In the genomic region with DNA sequence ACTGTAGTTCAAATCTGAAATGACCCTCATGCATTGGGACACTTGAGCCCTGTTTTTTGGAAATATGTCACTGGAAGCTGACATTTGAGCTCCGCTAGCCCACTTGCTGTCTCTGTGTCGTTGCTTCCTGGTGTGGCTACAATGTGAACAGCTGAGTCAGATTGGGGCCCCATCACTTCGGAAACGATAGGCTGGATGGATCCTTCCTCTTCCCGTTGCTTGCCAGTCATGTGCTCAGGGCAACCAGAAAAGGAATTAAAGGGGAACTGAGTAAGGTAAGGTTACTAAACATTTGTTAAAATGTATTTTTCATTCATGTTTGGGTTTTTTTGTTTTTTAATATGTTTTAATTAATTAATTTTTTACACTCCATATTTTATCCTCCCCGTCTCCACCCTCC, we compare ENCODE assay signal across 28 mouse cellular contexts.
"Had no signal": no experiment of that assay in that cellular context is flagged by ENCODE, and none has a peak within 500 bp of the region (broad histone marks: within the 10 kb centered on the region; RNA-seq: fewer than 3 reads in every experiment).

No protein-coding gene starts in this region.

- DNase-seq: cerebellum, adult 8-10 months; cerebellum, adult 9-10 months; cerebellum, adult 9-11 months; cerebellum, postnatal 10 days; cerebellum, postnatal 14 days; cerebellum, postnatal 25 days; cerebellum, postnatal 36 days; embryo, embryonic 11 days; forebrain, postnatal 0 days; gastrocnemius, adult 2 months; gastrocnemius, postnatal 10 days; gastrocnemius, postnatal 14 days; gastrocnemius, postnatal 25 days; gastrocnemius, postnatal 36 days; heart, adult 18-20 months; heart, adult 2 months had no signal

- H3K4me3 ChIP-seq: embryonic facial prominence, embryonic 10.5 days; embryonic facial prominence, embryonic 12.5 days; embryonic facial prominence, embryonic 13.5 days; embryonic facial prominence, embryonic 15.5 days; erythroblast, embryonic 14.5 days; forebrain, embryonic 10.5 days; forebrain, embryonic 12.5 days; forebrain, embryonic 13.5 days; forebrain, embryonic 15.5 days; gastrocnemius, adult 2 months; heart, adult 2 months; heart, embryonic 10.5 days had no signal

- H3K27ac ChIP-seq: embryonic facial prominence, embryonic 10.5 days; embryonic facial prominence, embryonic 12.5 days; embryonic facial prominence, embryonic 13.5 days; embryonic facial prominence, embryonic 15.5 days; forebrain, embryonic 10.5 days; forebrain, embryonic 12.5 days; forebrain, embryonic 13.5 days; forebrain, embryonic 15.5 days; gastrocnemius, adult 2 months; heart, adult 2 months; heart, embryonic 10.5 days had no signal

- ATAC-seq: forebrain, embryonic 13.5 days; forebrain, embryonic 14.5 days; forebrain, embryonic 15.5 days; forebrain, embryonic 16.5 days; forebrain, postnatal 0 days had no signal

- H3K4me1 ChIP-seq: embryonic facial prominence, embryonic 10.5 days; embryonic facial prominence, embryonic 12.5 days; embryonic facial prominence, embryonic 13.5 days; embryonic facial prominence, embryonic 15.5 days; forebrain, embryonic 15.5 days; heart, embryonic 10.5 days had no signal
